Mouse (Mus musculus) thymus, postnatal 10 days (tissue): ENCODE results near the gene Pmf1.
A peak's percentile ranks its signal among the peaks of the same experiment; 100 is the strongest.
"Not testable (repeated sequence)": the region's sequence is repeated elsewhere in the genome, so short reads cannot be mapped to it uniquely, and the experiment has no call there.

Experiments used
- DNase-seq, 2 experiments: peaks; one replicate each; pipeline ENCODE4 v3.0.0; 2021; ENCODE audit warnings: low spot score in 2 of 2

The Pmf1 gene

GRCm38 (mm10) chr3:88395742-88396141 lies 14.4 kb downstream of the Pmf1 start:
- no peak for DNase-seq

- DNase-seq, result no peak
These were observed 14.8 kb downstream of the Pmf1 start for GRCm38 (mm10) chr3:88395288-88395687.

DNA sequence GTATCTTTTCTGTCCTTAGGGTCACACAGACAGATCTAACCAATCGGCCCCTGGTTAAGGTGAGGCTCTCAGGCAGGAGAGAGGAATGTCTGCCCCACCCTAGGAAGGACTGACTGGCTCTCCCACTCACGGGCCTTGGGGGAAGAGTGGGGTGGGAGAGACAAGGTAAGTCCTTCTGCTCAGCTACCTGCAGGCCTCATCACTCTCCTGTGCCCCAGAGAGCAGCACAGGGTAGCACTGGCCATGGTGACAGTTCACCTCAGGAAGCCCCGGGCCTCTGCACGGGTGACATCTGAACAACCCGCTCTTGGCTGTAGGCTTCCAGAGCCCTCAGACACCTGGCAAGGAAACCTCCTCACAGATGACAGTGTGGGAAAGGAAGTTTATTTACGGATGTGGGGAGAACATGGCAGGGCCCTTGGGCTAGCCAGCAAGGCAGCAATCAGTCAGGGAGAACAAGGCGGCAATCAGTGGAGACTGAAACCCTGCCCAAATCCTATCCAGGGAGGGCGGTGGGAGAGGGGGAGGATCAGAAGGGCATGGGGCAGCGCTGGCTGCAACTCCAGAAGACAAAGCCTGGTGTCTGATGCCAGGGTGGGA lies 16.3 kb downstream of the Pmf1 start:
- DNase-seq, result no peak

DNA sequence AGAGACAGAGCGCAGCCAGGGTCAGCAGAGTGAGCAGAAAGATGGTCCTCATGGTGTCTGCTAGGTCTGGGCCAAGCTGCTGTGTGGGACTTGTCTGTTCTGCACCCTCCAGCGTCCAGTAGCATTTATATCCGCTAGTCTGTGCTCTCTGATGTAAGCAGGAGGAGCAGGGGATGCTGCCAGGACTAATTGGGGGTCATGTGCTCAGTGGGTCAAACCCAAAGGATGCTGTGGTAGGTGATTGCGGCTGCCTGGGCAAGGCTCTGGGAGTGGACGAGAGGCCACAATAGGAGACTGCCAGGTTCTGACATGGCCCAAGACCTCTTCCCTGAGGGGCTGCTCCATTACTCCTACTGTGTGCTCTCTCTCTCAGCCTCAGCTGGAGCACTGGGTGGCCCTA lies 25.8 kb downstream of the Pmf1 start, which contains the start of gene Bglap:
TSS of gene Bglap (minus strand) at position 101 of the 400 bp plus-strand sequence.
- DNase-seq, result no peak

- DNase-seq, result not testable (repeated sequence)
These were observed 27.7 kb downstream of the Pmf1 start for GRCm38 (mm10) chr3:88382383-88382782.

- DNase-seq, result peak; percentile 63 to 80
These were observed 28.5 kb downstream of the Pmf1 start for GRCm38 (mm10) chr3:88381389-88382315.

- DNase-seq, result not testable (repeated sequence)
These were observed 31.5 kb downstream of the Pmf1 start, which contains the start of gene Bglap2 for GRCm38 (mm10) chr3:88378599-88378998. Gene Bglap2 (minus strand): TSS chr3:88378699.

GRCm38 (mm10) chr3:88376644-88377043 lies 33.5 kb downstream of the Pmf1 start:
- not testable (repeated sequence) for DNase-seq

DNA sequence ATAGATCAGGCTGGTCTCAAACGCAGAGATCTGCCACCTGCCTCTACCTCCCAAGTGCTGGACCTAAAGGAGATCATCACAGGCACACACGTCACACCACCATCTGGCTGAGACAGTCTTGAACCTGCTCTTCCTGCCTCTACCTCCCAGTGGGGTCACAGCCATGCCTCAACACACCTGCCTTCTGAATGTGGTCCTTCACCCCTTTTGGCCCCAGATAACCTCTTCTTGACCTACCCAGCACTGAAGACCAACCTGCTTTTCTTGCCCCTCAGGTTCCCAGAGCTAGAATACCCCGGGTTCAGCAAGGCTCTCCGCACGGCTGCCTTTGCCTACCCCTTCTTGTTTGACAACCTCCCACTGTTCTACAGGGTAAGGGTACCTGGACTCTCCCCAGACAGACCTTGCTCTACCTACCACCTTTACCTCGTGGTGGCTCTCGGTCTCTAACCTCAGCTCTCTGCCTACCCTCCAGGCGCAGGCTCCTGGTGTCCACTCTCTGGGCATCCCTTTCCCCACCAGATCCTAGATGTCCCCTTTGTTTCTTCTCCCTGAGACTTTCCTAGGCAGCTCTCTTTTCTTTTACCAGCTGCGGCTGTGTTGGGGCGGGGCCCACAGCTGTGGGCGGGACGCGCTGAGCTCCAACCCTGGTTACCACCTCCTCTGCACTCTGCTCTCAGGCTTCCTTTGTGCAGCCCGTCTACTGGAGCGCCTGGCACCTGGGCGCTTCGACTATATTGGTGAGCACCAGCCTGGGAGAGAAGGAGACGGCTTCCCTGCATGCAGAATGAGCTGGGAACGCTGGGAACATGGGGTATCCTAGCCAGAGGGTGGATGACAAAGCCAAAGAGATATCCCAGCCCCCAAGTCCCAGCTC lies 34.1 kb downstream of the Pmf1 start:
- DNase-seq, result peak; percentile 46 to 57

GRCm38 (mm10) chr3:88372643-88373042 lies 37.5 kb downstream of the Pmf1 start, which contains the start of gene Bglap3:
Gene Bglap3 (minus strand): TSS chr3:88372743.
- not testable (repeated sequence) for DNase-seq

DNA sequence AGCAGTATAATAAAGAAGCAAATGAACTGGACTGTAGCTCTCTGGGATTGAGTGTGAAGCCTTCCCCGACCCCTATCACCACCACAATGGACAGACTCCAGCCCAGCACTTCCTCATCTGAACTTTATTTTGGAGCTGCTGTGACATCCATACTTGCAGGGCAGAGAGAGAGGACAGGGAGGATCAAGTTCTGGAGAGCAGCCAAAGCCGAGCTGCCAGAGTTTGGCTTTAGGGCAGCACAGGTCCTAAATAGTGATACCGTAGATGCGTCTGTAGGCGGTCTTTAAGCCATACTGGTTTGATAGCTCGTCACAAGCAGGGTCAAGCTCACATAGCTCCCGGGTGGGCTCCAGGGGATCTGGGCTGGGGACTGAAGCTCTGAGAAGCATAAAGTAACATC lies 41.6 kb downstream of the Pmf1 start:
- not testable (repeated sequence) for DNase-seq

GRCm38 (mm10) chr3:88367517-88367916 lies 42.6 kb downstream of the Pmf1 start:
- DNase-seq, result not testable (repeated sequence)

DNA sequence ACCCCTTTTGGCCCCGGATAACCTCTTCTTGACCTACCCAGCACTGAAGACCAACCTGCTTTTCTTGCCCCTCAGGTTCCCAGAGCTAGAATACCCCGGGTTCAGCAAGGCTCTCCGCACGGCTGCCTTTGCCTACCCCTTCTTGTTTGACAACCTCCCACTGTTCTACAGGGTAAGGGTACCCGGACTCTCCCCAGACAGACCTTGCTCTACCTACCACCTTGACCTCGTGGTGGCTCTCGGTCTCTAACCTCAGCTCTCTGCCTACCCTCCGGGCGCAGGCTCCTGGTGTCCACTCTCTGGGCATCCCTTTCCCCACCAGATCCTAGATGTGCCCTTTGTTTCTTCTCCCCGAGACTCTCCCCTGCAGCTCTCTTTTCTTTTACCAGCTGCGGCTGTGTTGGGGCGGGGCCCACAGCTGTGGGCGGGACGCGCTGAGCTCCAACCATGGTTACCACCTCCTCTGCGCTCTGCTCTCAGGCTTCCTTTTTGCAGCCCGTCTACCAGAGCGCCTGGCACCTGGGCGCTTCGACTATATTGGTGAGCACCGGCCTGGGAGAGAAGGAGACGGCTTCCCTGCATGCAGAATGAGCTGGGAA lies 43.2 kb downstream of the Pmf1 start:
- peak; percentile 80 to 84 for DNase-seq

GRCm38 (mm10) chr3:88365705-88366361 lies 44.3 kb downstream of the Pmf1 start:
- peak in 1 of 2 experiments; percentile 14 for DNase-seq

- no peak for DNase-seq
These were observed 45.8 kb downstream of the Pmf1 start, which contains the start of gene Paqr6 for GRCm38 (mm10) chr3:88364337-88364736. Gene Paqr6 (plus strand): TSS chr3:88364584.

GRCm38 (mm10) chr3:88363700-88364099 lies 46.4 kb downstream of the Pmf1 start:
- no peak for DNase-seq

DNA sequence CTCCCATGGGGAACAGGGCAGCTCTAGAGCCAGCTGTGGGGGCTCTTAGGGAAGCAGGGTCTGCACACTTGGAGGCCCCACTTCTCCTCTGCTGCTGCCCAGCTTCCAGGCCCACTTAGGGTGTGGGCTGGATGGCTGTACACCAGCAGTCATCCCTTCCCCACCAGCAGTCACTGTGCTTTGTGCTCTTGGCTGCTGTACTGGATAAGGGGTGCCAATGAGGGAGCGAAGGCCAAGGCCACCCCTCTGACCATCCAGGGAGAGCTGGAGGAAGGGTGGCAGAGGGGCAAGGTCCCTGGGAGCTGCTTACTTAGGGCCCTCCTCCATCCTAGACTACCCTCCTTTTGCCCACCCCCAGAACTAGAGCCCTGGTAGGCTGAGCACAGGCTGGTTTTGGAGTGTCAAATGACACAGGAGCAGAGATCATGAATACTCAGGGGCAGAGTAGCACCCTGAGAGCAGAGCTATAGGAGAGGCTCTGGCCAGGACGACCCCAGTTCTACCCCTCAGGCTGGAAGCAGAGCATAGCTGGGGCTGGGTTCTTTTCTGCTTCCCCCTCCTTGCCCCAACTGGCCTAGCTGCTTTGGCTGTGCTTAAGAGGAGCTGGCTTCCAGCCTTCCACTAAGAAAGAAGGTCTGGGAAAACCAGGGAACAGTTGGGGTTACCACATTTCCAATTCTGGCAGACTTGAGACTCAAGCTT lies 48.4 kb downstream of the Pmf1 start:
- DNase-seq, result no peak

GRCm38 (mm10) chr3:88361096-88361495 lies 49.0 kb downstream of the Pmf1 start:
- DNase-seq, result peak in 1 of 2 experiments; percentile 18

- DNase-seq, result no peak
These were observed 50.1 kb downstream of the Pmf1 start for GRCm38 (mm10) chr3:88359989-88360388.

- DNase-seq, result no peak
These were observed 50.5 kb downstream of the Pmf1 start for GRCm38 (mm10) chr3:88359584-88359983.
